Mouse (Mus musculus) layer of hippocampus, postnatal 36 days (tissue): Measurements from ENCODE around the gene Fam189a2. TPM values are rescaled to one million over a fixed set of nuclear protein-coding genes. Genes with fewer than 3 reads are reported as not detected.

ENCODE experiments used
- DNase-seq, 2 experiments: peaks; one replicate each; pipeline ENCODE4 v3.0.0; 2022
- total RNA-seq, 2 experiments: library from RNA; stranded (reverse); gene quantifications; 2 replicates each; pipeline ENCODE4 v1.2.3; 2021

Fam189a2 gene
- total RNA-seq, 2 experiments from 2014 or later, result 8.0 to 8.4 TPM

- no peak for DNase-seq
Observed at GRCm38 (mm10) chr19:23925541-23925940, 105.3 kb downstream of the Fam189a2 start.

GRCm38 (mm10) chr19:23924791-23925190 is 106.0 kb downstream of the Fam189a2 start:
- DNase-seq, result no peak

GRCm38 (mm10) chr19:23924057-23924456 is 106.8 kb downstream of the Fam189a2 start:
- DNase-seq, result no peak

Other genes with a start within 250 kb of the Fam189a2 start
- gene Tjp2, start 194.0 kb upstream of the Fam189a2 start, total RNA-seq, result 10 to 100 TPM; 18.7 to 19.6 TPM
- gene Fxn, start 249.6 kb upstream of the Fam189a2 start, total RNA-seq, result 1 to 10 TPM; 7.9 to 8.1 TPM